Mouse (Mus musculus): ENCODE measurements around the gene Top2a. TPM values are rescaled to one million over a fixed set of nuclear protein-coding genes. Genes with fewer than 3 reads are reported as not detected.

Top2a gene
- total RNA-seq (2023), result 221 and 277 TPM in 2 replicates

GRCm38 (mm10) chr11:99023500-99024467, at the start of gene Top2a:
TSS of gene Top2a (minus strand) at chr11:99024189.

GRCm38 (mm10) chr11:99041051-99041729, 17.2 kb upstream of the Top2a start, which contains the start of gene Igfbp4:
TSS of gene Igfbp4 (plus strand) at chr11:99041244.

GRCm38 (mm10) chr11:98982773-98983133, 41.2 kb downstream of the Top2a start, which contains the start of gene Gjd3:
TSS of gene Gjd3 (minus strand) at chr11:98983016.

Other genes starting within 250 kb of the Top2a start
- gene Nr1d1, start 248.9 kb downstream of the Top2a start, total RNA-seq (2023), result 10.7 and 10.8 TPM in 2 replicates
- 203 and 237 TPM in 2 replicates for gene Msl1, start 228.7 kb downstream of the Top2a start, total RNA-seq (2023)
- gene Casc3, start 219.3 kb downstream of the Top2a start, total RNA-seq (2023), result 64.7 and 83.1 TPM in 2 replicates
- 0.19 and 0.59 TPM in 2 replicates for gene Rapgefl1, start 187.4 kb downstream of the Top2a start, total RNA-seq (2023)
- 31.2 and 34.2 TPM in 2 replicates for gene Wipf2, start 160.6 kb downstream of the Top2a start, total RNA-seq (2023)
- 25.4 and 32.2 TPM in 2 replicates for gene Cdc6, start 116.4 kb downstream of the Top2a start, total RNA-seq (2023)
- gene Rara, start 96.4 kb downstream of the Top2a start, total RNA-seq (2023), result 125 and 130 TPM in 2 replicates
- gene Gjd3, start 41.2 kb downstream of the Top2a start, total RNA-seq (2023), result not detected in 2 replicates
- 29.2 and 47.4 TPM in 2 replicates for gene Igfbp4, start 17.1 kb upstream of the Top2a start, total RNA-seq (2023)
- gene Tns4, start 65.1 kb upstream of the Top2a start, total RNA-seq (2023), result 1.1 and 5.7 TPM in 2 replicates
- gene Ccr7, start 130.9 kb upstream of the Top2a start, total RNA-seq (2023), result 0.54 and 1.8 TPM in 2 replicates
- 71.7 and 98.4 TPM in 2 replicates for gene Smarce1, start 206.8 kb upstream of the Top2a start, total RNA-seq (2023)
- gene Krt222, start 219.9 kb upstream of the Top2a start, total RNA-seq (2023), result not detected in 2 replicates